Mouse (Mus musculus) liver, embryonic 14.5 days (tissue): ENCODE results near the gene Zbed3. TPM values are rescaled to one million over a fixed set of nuclear protein-coding genes. Genes with fewer than 3 reads are reported as not detected.
"Not testable (repeated sequence)": the region's sequence is repeated elsewhere in the genome, so short reads cannot be mapped to it uniquely, and the experiment has no call there.

Experiments used
- ATAC-seq: fragments of 200-750 bp; cut with Nextera tagmentation; 2 replicates; pipeline ENCODE4 v1.8.0; 2017; ENCODE audit warnings: moderate number of reproducible peaks, mild to moderate bottlenecking, moderate library complexity; ENCODE audit not compliant: insufficient read depth
- DNase-seq, 3 experiments: peaks; one replicate each; pipeline ENCODE4 v3.0.0-alpha.2; 2012 to 2013; ENCODE audit warnings: low read depth in 3 of 3, low spot score in 3 of 3
- H3K27ac ChIP-seq: fragments of 300-500 bp; sonication (generic); 2 replicates; pipeline ENCODE4 v1.5.1; 2014; ENCODE audit warnings: moderate library complexity, mild to moderate bottlenecking, control low read depth, inconsistent platforms
- H3K27me3 ChIP-seq: fragments of 300-500 bp; sonication (generic); 2 replicates; pipeline ENCODE4 v1.6.1; 2014; ENCODE audit warnings: mild to moderate bottlenecking, low read length, moderate library complexity; ENCODE audit not compliant: control insufficient read depth, insufficient read depth
- H3K36me3 ChIP-seq: fragments of 300-500 bp; sonication (generic); replicated peaks from 2 replicates; pipeline ENCODE4 v1.6.1; 2014; ENCODE audit warnings: low read depth; ENCODE audit not compliant: control insufficient read depth, insufficient read depth
- H3K4me1 ChIP-seq, 2 experiments: fragments of 200-500 bp in 1 of 2; fragments of 300-500 bp in 1 of 2; sonication (generic) in 1 of 2; replicated peaks; 2 replicates each; pipeline ENCODE4 v1.6.1; 2012 to 2014; ENCODE audit warnings: antibody characterized with exemption in 1 of 2, inconsistent platforms in 1 of 2, low read length in 1 of 2; ENCODE audit not compliant: control insufficient read depth in 2 of 2, insufficient read depth in 2 of 2
- H3K4me2 ChIP-seq: fragments of 300-500 bp; sonication (generic); 2 replicates; pipeline ENCODE4 v1.6.1; 2014; ENCODE audit warnings: low read depth, mild to moderate bottlenecking, control low read depth, moderate library complexity
- H3K4me3 ChIP-seq, 2 experiments: fragments of 200-500 bp in 1 of 2; fragments of 300-500 bp in 1 of 2; sonication (generic) in 1 of 2; 2 replicates each; pipeline ENCODE4 v1.5.1; 2012 to 2014; ENCODE audit warnings: low read depth in 2 of 2, low read length in 2 of 2, mild to moderate bottlenecking in 2 of 2, control low read depth in 1 of 2, inconsistent platforms in 1 of 2, moderate library complexity in 1 of 2; ENCODE audit not compliant: insufficient read depth in 1 of 2
- H3K9ac ChIP-seq: fragments of 300-500 bp; sonication (generic); replicated peaks from 2 replicates; pipeline ENCODE4 v1.6.1; 2014; ENCODE audit warnings: mild to moderate bottlenecking, control low read depth, moderate library complexity
- H3K9me3 ChIP-seq: fragments of 300-500 bp; sonication (generic); 2 replicates; pipeline ENCODE4 v1.6.1; 2016; ENCODE audit warnings: low read length, mixed read lengths; ENCODE audit not compliant: control insufficient read depth
- CTCF ChIP-seq: IDR thresholded peaks from 2 replicates; pipeline ENCODE4 v1.5.1; 2016; ENCODE audit warnings: antibody characterized with exemption, low read depth, control low read depth
- EP300 ChIP-seq: IDR thresholded peaks from 2 replicates; pipeline ENCODE4 v1.6.1; 2016; ENCODE audit warnings: antibody characterized with exemption, low read depth
- WGBS: fragments of 180-500 bp; shearing (Covaris S2); extraction: QIAGEN DNeasy Blood & Tissue Kit; methylation state at CpG from one replicate; pipeline ENCODE4 v1.1.7; 2014; ENCODE audit not compliant: insufficient replicate concordance; 5-methylcytosine and 5-hydroxymethylcytosine counted together
- polyA plus RNA-seq, 2 experiments: library from polyadenylated mRNA; depleted of rRNA in 1 of 2; stranded (reverse) in 1 of 2; unstranded in 1 of 2; fragments of >200 nt; fragmentation: Nextera tagmentation in 1 of 2; extraction: Ambion mirVana in 1 of 2; gene quantifications; 2 replicates each; pipeline versions ENCODE4 v1.2.1 to v1.2.3; 2012 to 2014

The Zbed3 gene
- polyA plus RNA-seq, 2 experiments: 4.1 to 4.6 TPM

GRCm38 (mm10) chr13:95366356-95366755, 42.9 kb downstream of the Zbed3 start:
- peaks cover 62% of the 10 kb centered on the region for H3K36me3 ChIP-seq
- H3K9ac ChIP-seq: no peak overlapping the region
- peak; percentile 79 for ATAC-seq
- peak; percentile 43; the same call in 1 of the 2 replicates for TF ChIP-seq EP300
- TF ChIP-seq CTCF: no peak
- no peaks in the 10 kb centered on the region for H3K9me3 ChIP-seq
- no peaks in the 10 kb centered on the region for H3K27me3 ChIP-seq
- peak in 1 of 3 experiments; percentile 28 for DNase-seq
- no peak overlapping the region for H3K4me3 ChIP-seq
- H3K4me2 ChIP-seq: peak overlapping the region; percentile 13
- H3K4me1 ChIP-seq: peaks cover 4 to 7% of the 10 kb centered on the region in 2 experiments; a peak in 3 of 4 replicates
- H3K27ac ChIP-seq: no peak overlapping the region
- WGBS: 37% methylated on average over 8 of the region's 8 CpGs

- Histone ChIP-seq H3K9me3 (no peaks in the 10 kb centered on the region), H3K36me3 (peaks cover 12% of the 10 kb centered on the region), H3K27ac (peak within 1 kb of the TSS; percentile 68), H3K4me1 (peaks cover 11 to 13% of the 10 kb centered on the region in 2 experiments), H3K9ac (peak within 1 kb of the TSS; percentile 95), H3K27me3 (no peaks in the 10 kb centered on the region), H3K4me3 (peak within 1 kb of the TSS; percentile 92 to 94), H3K4me2 (peak within 1 kb of the TSS; percentile 94)
- no peak for TF ChIP-seq EP300
- no peak for TF ChIP-seq CTCF
- under 1% methylated on average over 81 of the region's 86 CpGs for WGBS
- ATAC-seq: peak; percentile 96
- DNase-seq: peak; percentile 84 to 88 (median 85)
Observed at GRCm38 (mm10) chr13:95374701-95375553, 51.5 kb downstream of the Zbed3 start, which contains the start of gene Aggf1. TSS of gene Aggf1 (minus strand) at chr13:95375352.

GRCm38 (mm10) chr13:95375554-95375914, 52.1 kb downstream of the Zbed3 start:
- peak overlapping the region; percentile 68 for H3K27ac ChIP-seq
- 28% methylated on average over 6 of the region's 6 CpGs for WGBS
- peaks cover 6% of the 10 kb centered on the region for H3K36me3 ChIP-seq
- peaks cover 11 to 13% of the 10 kb centered on the region in 2 experiments for H3K4me1 ChIP-seq
- H3K9ac ChIP-seq: peak overlapping the region; percentile 95
- no peaks in the 10 kb centered on the region for H3K27me3 ChIP-seq
- DNase-seq: no peak
- H3K4me3 ChIP-seq: peak overlapping the region; percentile 92 to 94
- no peak for TF ChIP-seq EP300
- TF ChIP-seq CTCF: no peak
- H3K9me3 ChIP-seq: no peaks in the 10 kb centered on the region
- ATAC-seq: peak; percentile 17; the same call in 1 of the 2 replicates
- peak overlapping the region; percentile 94 for H3K4me2 ChIP-seq

GRCm38 (mm10) chr13:95376689-95377289, 53.4 kb downstream of the Zbed3 start:
- H3K27ac ChIP-seq, H3K4me2 ChIP-seq, H3K36me3 ChIP-seq, DNase-seq, H3K9me3 ChIP-seq, H3K27me3 ChIP-seq, ATAC-seq, H3K9ac ChIP-seq, H3K4me3 ChIP-seq: not testable (repeated sequence)
- WGBS: 81% methylated on average over 11 of the region's 11 CpGs
- H3K4me1 ChIP-seq: peaks cover 11 to 13% of the 10 kb centered on the region in 2 experiments

GRCm38 (mm10) chr13:95378696-95379095, 55.3 kb downstream of the Zbed3 start:
- DNase-seq (no peak), ATAC-seq (no peak)
- Histone ChIP-seq H3K27ac (no peak overlapping the region), H3K9me3 (no peaks in the 10 kb centered on the region), H3K27me3 (no peaks in the 10 kb centered on the region), H3K4me2 (no peak overlapping the region), H3K4me1 (peaks cover 4 to 7% of the 10 kb centered on the region in 2 experiments), H3K4me3 (no peak overlapping the region), H3K36me3 (no peaks in the 10 kb centered on the region), H3K9ac (no peak overlapping the region)
- TF ChIP-seq CTCF (no peak), EP300 (no peak)
- 30% methylated on average over 3 of the region's 3 CpGs for WGBS
